Mouse (Mus musculus) limb, embryonic 12.5 days (tissue): ENCODE measurements around the gene Mfsd6l. TPM values are rescaled to one million over a fixed set of nuclear protein-coding genes. Genes with fewer than 3 reads are reported as not detected.

ENCODE experiments used
- ATAC-seq: fragments of 200-750 bp; cut with Nextera tagmentation; 2 replicates; pipeline ENCODE4 v1.8.0; 2017; ENCODE audit warnings: low read depth, moderate TSS enrichment; ENCODE audit not compliant: insufficient number of reproducible peaks, insufficient read depth, low FRiP score, low TSS enrichment
- H3K27ac ChIP-seq: fragments of 300-500 bp; sonication (generic); 2 replicates; pipeline ENCODE4 v1.5.1; 2016; ENCODE audit warnings: mild to moderate bottlenecking, moderate library complexity
- H3K27me3 ChIP-seq: fragments of 300-500 bp; sonication (generic); 2 replicates; pipeline ENCODE4 v1.6.1; 2016; ENCODE audit warnings: mild to moderate bottlenecking, moderate library complexity
- H3K36me3 ChIP-seq: fragments of 300-500 bp; sonication (generic); 2 replicates; pipeline ENCODE4 v1.6.1; 2016; ENCODE audit warnings: mild to moderate bottlenecking, moderate library complexity
- H3K4me1 ChIP-seq: fragments of 300-500 bp; sonication (generic); replicated peaks from 2 replicates; pipeline ENCODE4 v1.6.1; 2016
- H3K4me2 ChIP-seq: fragments of 300-500 bp; sonication (generic); 2 replicates; pipeline ENCODE4 v1.6.1; 2016; ENCODE audit warnings: mild to moderate bottlenecking, moderate library complexity
- H3K4me3 ChIP-seq: fragments of 300-500 bp; sonication (generic); replicated peaks from 2 replicates; pipeline ENCODE4 v1.5.1; 2016; ENCODE audit warnings: mild to moderate bottlenecking
- H3K9ac ChIP-seq: fragments of 300-500 bp; sonication (generic); replicated peaks from 2 replicates; pipeline ENCODE4 v1.6.1; 2016; ENCODE audit warnings: mild to moderate bottlenecking, moderate library complexity
- H3K9me3 ChIP-seq: fragments of 300-500 bp; sonication (generic); 2 replicates; pipeline ENCODE4 v1.6.1; 2016; ENCODE audit warnings: mild to moderate bottlenecking, moderate library complexity
- WGBS: fragments of 180-500 bp; shearing (Covaris S2); methylation state at CpG from one replicate; pipeline ENCODE4 v1.1.7; 2016; 5-methylcytosine and 5-hydroxymethylcytosine counted together
- polyA plus RNA-seq: library from polyadenylated mRNA; unstranded; fragments of >200 nt; fragmentation: Nextera tagmentation; extraction: Ambion mirVana; gene quantifications from 2 replicates; pipeline ENCODE4 v1.2.1, GENCODE M21; 2016

The Mfsd6l gene
- polyA plus RNA-seq, 1 experiment from 2014 or later = not detected

DNA sequence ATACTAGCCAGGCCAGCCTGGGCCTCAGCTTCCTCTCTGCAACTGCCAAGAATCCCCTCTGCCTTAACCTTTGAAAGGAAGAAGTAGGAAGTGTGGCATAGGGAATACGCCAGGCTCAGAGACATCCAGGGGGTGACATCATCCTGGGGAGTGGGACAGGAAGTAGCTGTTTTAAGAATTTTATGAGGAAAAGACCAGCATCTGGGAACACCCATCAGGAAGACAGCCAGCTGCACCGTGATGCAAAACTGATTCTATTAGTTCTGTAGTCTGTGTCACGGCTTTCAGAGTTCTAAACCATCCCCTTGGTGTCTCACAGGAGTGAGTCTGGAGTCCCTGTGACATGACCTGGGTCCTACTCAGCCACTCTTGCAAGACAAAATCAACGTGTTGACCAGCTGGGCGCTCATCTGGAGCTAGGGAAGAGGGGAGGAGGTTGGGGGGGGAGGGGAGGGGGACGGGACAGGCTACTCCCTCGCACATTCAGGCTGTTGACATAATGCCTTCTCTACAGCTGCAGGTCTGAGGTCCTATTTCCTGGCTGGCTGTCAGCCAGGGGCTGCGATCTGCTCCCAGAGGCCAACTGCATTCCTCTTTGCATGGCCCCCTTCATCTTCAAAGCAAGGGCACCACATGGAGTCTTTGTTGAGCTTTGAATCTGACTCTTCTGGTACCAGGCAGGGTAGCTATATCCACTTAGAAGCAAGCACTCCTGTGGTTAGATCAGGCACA, 46.4 kb downstream of the Mfsd6l start:
- peak overlapping the region; percentile 89 for H3K27ac ChIP-seq
- no peaks in the 10 kb centered on the region for H3K27me3 ChIP-seq
- H3K4me1 ChIP-seq = peaks cover 34% of the 10 kb centered on the region
- ATAC-seq = peak; percentile 80; the same call in 1 of the 2 replicates
- H3K36me3 ChIP-seq = no peaks in the 10 kb centered on the region
- no peak overlapping the region for H3K4me3 ChIP-seq
- no peak overlapping the region for H3K9ac ChIP-seq
- peak overlapping the region; percentile 13; the same call in 1 of the 2 replicates for H3K4me2 ChIP-seq
- no peaks in the 10 kb centered on the region for H3K9me3 ChIP-seq
- 8% methylated on average over 8 of the region's 8 CpGs for WGBS

DNA sequence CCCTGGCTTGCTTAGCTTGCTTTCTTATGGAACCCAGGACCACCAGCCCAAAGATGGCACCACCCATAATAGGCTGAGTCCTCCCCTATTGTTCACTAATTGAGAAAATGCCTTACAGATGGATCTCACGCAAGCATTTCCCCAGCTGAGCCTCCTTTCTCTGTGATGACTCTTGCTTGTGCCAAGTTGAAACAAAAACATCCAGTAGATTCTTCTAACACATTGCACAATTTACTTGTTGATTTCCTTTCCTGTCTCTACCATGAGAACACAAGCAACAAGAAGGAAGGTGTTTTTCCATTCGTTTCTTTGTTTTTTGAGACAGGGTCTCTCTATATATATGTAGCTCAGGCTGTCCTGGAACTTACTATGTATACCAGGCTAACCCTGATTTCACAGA, 51.1 kb downstream of the Mfsd6l start:
- Histone ChIP-seq H3K4me1 (peaks cover 13% of the 10 kb centered on the region), H3K9ac (no peak overlapping the region), H3K27me3 (no peaks in the 10 kb centered on the region), H3K27ac (no peak overlapping the region), H3K36me3 (no peaks in the 10 kb centered on the region), H3K4me2 (no peak overlapping the region), H3K9me3 (no peaks in the 10 kb centered on the region), H3K4me3 (no peak overlapping the region)
- WGBS = 84% methylated on average over 2 of the region's 2 CpGs
- no peak for ATAC-seq

Other genes starting within 250 kb of the Mfsd6l start
- gene Ntn1, start 155.4 kb upstream of the Mfsd6l start, polyA plus RNA-seq = 10.2 and 14.2 TPM in 2 replicates
- 0.25 and 0.58 TPM in 2 replicates for gene Pik3r5, start 124.1 kb upstream of the Mfsd6l start, polyA plus RNA-seq
- gene Pik3r6, start 53.2 kb upstream of the Mfsd6l start, polyA plus RNA-seq = 1.7 and 2.0 TPM in 2 replicates
- 0.28 and 1.0 TPM in 2 replicates for gene Ccdc42, start 30.8 kb downstream of the Mfsd6l start, polyA plus RNA-seq
- 175 and 189 TPM in 2 replicates for gene Myh10, start 135.4 kb downstream of the Mfsd6l start, polyA plus RNA-seq